Mouse (Mus musculus) left cerebral cortex, postnatal 25 days (tissue): ENCODE results near the gene Cdkn2a. TPM values are rescaled to one million over a fixed set of nuclear protein-coding genes. Genes with fewer than 3 reads are reported as not detected.

Experiments
- DNase-seq, 2 experiments: peaks; one replicate each; pipeline ENCODE4 v3.0.0; 2022; ENCODE audit warnings: low spot score in 2 of 2, mixed read lengths in 1 of 2
- intact Hi-C: fragments of 180-260 bp; cut with DNase I; formaldehyde crosslinking; loops from one replicate; pipeline ENCODE4 v1.15.1; 2025
- total RNA-seq, 2 experiments: library from RNA; stranded (reverse); gene quantifications; 2 replicates each; pipeline ENCODE4 v1.2.3; 2021

The Cdkn2a gene
- total RNA-seq, 2 experiments from 2014 or later = not detected

- intact Hi-C loops = no loop called here
- DNase-seq = no peak
Measured at GRCm38 (mm10) chr4:89281236-89281635, 13.2 kb downstream of the Cdkn2a start.

GRCm38 (mm10) chr4:89279641-89280040 is 14.8 kb downstream of the Cdkn2a start:
- DNase-seq = no peak
- intact Hi-C loops = no loop called here

- intact Hi-C loops = no loop called here
- DNase-seq = no peak
Measured at GRCm38 (mm10) chr4:89277381-89277940, 17.0 kb downstream of the Cdkn2a start.

GRCm38 (mm10) chr4:89276669-89277219 is 17.7 kb downstream of the Cdkn2a start:
- intact Hi-C loops = no loop called here
- DNase-seq = no peak

- intact Hi-C loops = no loop called here
- DNase-seq = no peak
Measured at GRCm38 (mm10) chr4:89275811-89276584, 18.5 kb downstream of the Cdkn2a start.

- intact Hi-C loops = no loop called here
- no peak for DNase-seq
Measured at GRCm38 (mm10) chr4:89274829-89275548, 19.5 kb downstream of the Cdkn2a start.

- intact Hi-C loops = no loop called here
- no peak for DNase-seq
Measured at GRCm38 (mm10) chr4:89274006-89274405, 20.4 kb downstream of the Cdkn2a start.

- intact Hi-C loops = no loop called here
- DNase-seq = no peak
Measured at GRCm38 (mm10) chr4:89273585-89273984, 20.9 kb downstream of the Cdkn2a start.

GRCm38 (mm10) chr4:89272961-89273540 is 21.4 kb downstream of the Cdkn2a start:
- DNase-seq = no peak
- intact Hi-C loops = no loop called here

GRCm38 (mm10) chr4:89272101-89272718 is 22.2 kb downstream of the Cdkn2a start:
- no peak for DNase-seq
- intact Hi-C loops = no loop called here

GRCm38 (mm10) chr4:89257768-89258167 is 36.7 kb downstream of the Cdkn2a start:
- DNase-seq = no peak
- intact Hi-C loops = no loop called here

- no peak for DNase-seq
- intact Hi-C loops = no loop called here
Measured at GRCm38 (mm10) chr4:89234446-89234845, 60.0 kb downstream of the Cdkn2a start.

Other genes with a start within 250 kb of the Cdkn2a start
- 1 to 10 TPM; 9.3 to 9.8 TPM for gene Mtap, start 157.5 kb downstream of the Cdkn2a start, total RNA-seq
- 1 to 10 TPM; 1.4 to 1.5 TPM for gene Cdkn2b, start 16.4 kb upstream of the Cdkn2a start, total RNA-seq